Mouse (Mus musculus) G1E (cell line): Measurements from ENCODE around the gene Golt1a.

ENCODE experiments used
- CTCF ChIP-seq: IDR thresholded peaks from 2 replicates; pipeline ENCODE4 v1.5.1; 2012; ENCODE audit warnings: low read depth, low read length, inconsistent platforms, mixed read lengths
- GATA1 ChIP-seq: IDR thresholded peaks from 2 replicates; pipeline ENCODE4 v1.6.1; 2012; ENCODE audit warnings: borderline replicate concordance, low read length, inconsistent platforms, mixed read lengths
- POLR2AphosphoS5 ChIP-seq: IDR thresholded peaks from 2 replicates; pipeline ENCODE4 v1.6.1; 2012; ENCODE audit warnings: low read depth, low read length, inconsistent platforms; ENCODE audit not compliant: insufficient replicate concordance
- TAL1 ChIP-seq: conservative IDR thresholded peaks from 2 replicates; pipeline ENCODE4 v1.6.1; 2012; ENCODE audit warnings: low read depth, low read length, inconsistent platforms, mixed read lengths

DNA sequence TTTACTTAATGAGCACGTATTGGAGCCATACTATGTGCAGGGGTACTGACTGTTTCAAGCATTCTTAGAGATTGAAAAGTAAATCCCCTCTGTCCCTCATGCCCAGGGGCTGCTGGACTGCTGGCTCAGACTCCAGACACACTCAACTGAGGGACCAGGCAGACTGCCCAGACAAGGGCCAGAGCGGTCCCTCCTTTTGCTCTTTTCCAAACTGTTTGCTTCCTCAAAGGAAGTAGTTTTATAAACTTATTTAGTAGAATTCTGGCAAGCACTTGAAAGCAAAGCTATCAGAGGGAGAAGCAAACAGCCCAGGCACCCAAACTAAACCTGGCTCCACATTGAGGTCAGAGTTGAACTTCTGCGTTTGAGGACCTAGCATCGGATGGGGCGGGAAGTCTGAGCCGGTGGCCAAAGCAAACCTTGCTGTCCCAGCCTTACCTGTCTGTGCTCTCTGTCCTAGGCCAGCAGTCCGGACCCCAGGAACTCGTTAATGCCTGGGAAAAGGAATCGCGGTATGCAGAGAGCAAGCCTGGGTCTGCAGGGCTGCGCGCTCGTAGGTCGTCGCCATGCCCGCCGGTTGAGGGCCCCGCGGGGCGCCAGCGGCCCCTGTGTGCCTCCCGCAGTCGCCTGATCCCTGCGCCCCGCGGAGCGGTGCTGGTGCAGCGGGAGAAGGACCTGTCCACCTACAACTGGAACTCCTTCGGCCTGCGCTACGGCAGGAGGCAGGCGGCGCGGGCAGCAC is 19.5 kb downstream of the Golt1a start:
- TF ChIP-seq CTCF (no peak), POLR2AphosphoS5 (no peak), TAL1 (no peak), GATA1 (no peak)
